Mouse (Mus musculus): ENCODE results near the gene Mef2d. TPM values are rescaled to one million over a fixed set of nuclear protein-coding genes. Genes with fewer than 3 reads are reported as not detected.

Mef2d gene
- total RNA-seq, 1 experiment = 10.4 TPM

DNA sequence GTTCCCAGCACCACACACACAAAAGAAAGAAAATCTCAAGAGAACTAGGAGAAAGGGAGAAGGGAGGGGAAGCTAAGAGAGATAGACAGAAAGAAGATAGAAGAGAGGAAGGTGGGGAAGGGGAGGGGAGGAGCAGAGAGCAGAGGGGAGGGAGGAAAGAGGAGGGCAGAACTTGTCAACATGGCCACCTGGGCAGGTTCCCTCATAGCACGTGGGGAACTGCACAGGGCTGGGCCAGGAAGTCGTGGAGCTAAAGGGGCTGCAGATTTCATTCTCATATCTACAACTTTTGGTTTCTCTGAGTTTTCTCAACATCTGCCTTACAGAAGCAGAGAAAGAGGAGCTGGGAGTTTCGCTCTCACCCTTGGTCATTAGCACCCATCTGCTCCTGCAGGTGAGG, 14.5 kb upstream of the Mef2d start:
- Histone ChIP-seq H3K9ac (ENCODE audit: insufficient read depth, low read depth, low read length, poor library complexity, severe bottlenecking) (no peak overlapping the region), H3K9me3 (ENCODE audit: control insufficient read depth, insufficient read depth, low read depth, low read length) (no peaks in the 10 kb centered on the region), H3K36me3 (ENCODE audit: control insufficient read depth, insufficient read depth, low read length, poor library complexity, severe bottlenecking) (no peaks in the 10 kb centered on the region), H3K4me3 (ENCODE audit: insufficient read depth in 1 of 2, low read depth in 1 of 2, low read length in 2 of 2, poor library complexity in 1 of 2, severe bottlenecking in 1 of 2) (no peak overlapping the region), H3K4me1 (ENCODE audit: control insufficient read depth in 2 of 2, insufficient read depth in 2 of 2, low read length in 2 of 2, poor library complexity in 1 of 2) (peaks cover 0 to 3% of the 10 kb centered on the region in 2 experiments; a peak in 1 of 4 replicates), H3K27ac (ENCODE audit: insufficient read depth, low read depth, low read length, poor library complexity, severe bottlenecking) (no peak overlapping the region)
- in situ Hi-C loops (cut with MboI; ENCODE audit: low sequenced_read_pairs in 2 of 2, unreplicated experiment in 2 of 2) = no loop called here
- TF ChIP-seq CHD2 (IDR thresholded peaks at IDR 0.05; ENCODE audit: low read depth, low read length) = no peak
- no peak for TF ChIP-seq HCFC1 (IDR thresholded peaks at IDR 0.05; ENCODE audit: borderline replicate concordance, insufficient read depth, low read length)
- no peak for TF ChIP-seq ZC3H11A (IDR thresholded peaks at IDR 0.05; ENCODE audit: borderline replicate concordance, low read depth, low read length)
- no peak for TF ChIP-seq MAFK (IDR thresholded peaks at IDR 0.05; ENCODE audit: insufficient read depth, low read depth, low read length)
- TF ChIP-seq ZNF384 (IDR thresholded peaks at IDR 0.05; ENCODE audit: low read depth, low read length) = no peak
- no peak for DNase-seq (ENCODE audit: low read depth, low spot score)

GRCm38 (mm10) chr3:88128056-88128455, 14.1 kb upstream of the Mef2d start:
- no peaks in the 10 kb centered on the region for H3K9me3 ChIP-seq (ENCODE audit: control insufficient read depth, insufficient read depth, low read depth, low read length)
- TF ChIP-seq ZNF384 (IDR thresholded peaks at IDR 0.05; ENCODE audit: low read depth, low read length) (no peak), HCFC1 (IDR thresholded peaks at IDR 0.05; ENCODE audit: borderline replicate concordance, insufficient read depth, low read length) (no peak), ZC3H11A (IDR thresholded peaks at IDR 0.05; ENCODE audit: borderline replicate concordance, low read depth, low read length) (no peak), CHD2 (IDR thresholded peaks at IDR 0.05; ENCODE audit: low read depth, low read length) (no peak), MAFK (IDR thresholded peaks at IDR 0.05; ENCODE audit: insufficient read depth, low read depth, low read length) (no peak)
- no peak overlapping the region for H3K9ac ChIP-seq (ENCODE audit: insufficient read depth, low read depth, low read length, poor library complexity, severe bottlenecking)
- no peaks in the 10 kb centered on the region for H3K36me3 ChIP-seq (ENCODE audit: control insufficient read depth, insufficient read depth, low read length, poor library complexity, severe bottlenecking)
- no peak overlapping the region for H3K27ac ChIP-seq (ENCODE audit: insufficient read depth, low read depth, low read length, poor library complexity, severe bottlenecking)
- H3K4me3 ChIP-seq (ENCODE audit: insufficient read depth in 1 of 2, low read depth in 1 of 2, low read length in 2 of 2, poor library complexity in 1 of 2, severe bottlenecking in 1 of 2) = no peak overlapping the region
- H3K4me1 ChIP-seq (ENCODE audit: control insufficient read depth in 2 of 2, insufficient read depth in 2 of 2, low read length in 2 of 2, poor library complexity in 1 of 2) = peaks cover 0 to 3% of the 10 kb centered on the region in 2 experiments; a peak in 1 of 4 replicates
- DNase-seq (ENCODE audit: low read depth, low spot score) = no peak
- in situ Hi-C loops (cut with MboI; ENCODE audit: low sequenced_read_pairs in 2 of 2, unreplicated experiment in 2 of 2) = no loop called here

GRCm38 (mm10) chr3:88129006-88129405, 13.2 kb upstream of the Mef2d start:
- TF ChIP-seq CHD2 (IDR thresholded peaks at IDR 0.05; ENCODE audit: low read depth, low read length) = no peak
- TF ChIP-seq MAFK (IDR thresholded peaks at IDR 0.05; ENCODE audit: insufficient read depth, low read depth, low read length) = no peak
- no peak for TF ChIP-seq ZC3H11A (IDR thresholded peaks at IDR 0.05; ENCODE audit: borderline replicate concordance, low read depth, low read length)
- TF ChIP-seq ZNF384 (IDR thresholded peaks at IDR 0.05; ENCODE audit: low read depth, low read length) = no peak
- TF ChIP-seq HCFC1 (IDR thresholded peaks at IDR 0.05; ENCODE audit: borderline replicate concordance, insufficient read depth, low read length) = no peak
- H3K9me3 ChIP-seq (ENCODE audit: control insufficient read depth, insufficient read depth, low read depth, low read length) = no peaks in the 10 kb centered on the region
- in situ Hi-C loops (cut with MboI; ENCODE audit: low sequenced_read_pairs in 2 of 2, unreplicated experiment in 2 of 2) = no loop called here

DNA sequence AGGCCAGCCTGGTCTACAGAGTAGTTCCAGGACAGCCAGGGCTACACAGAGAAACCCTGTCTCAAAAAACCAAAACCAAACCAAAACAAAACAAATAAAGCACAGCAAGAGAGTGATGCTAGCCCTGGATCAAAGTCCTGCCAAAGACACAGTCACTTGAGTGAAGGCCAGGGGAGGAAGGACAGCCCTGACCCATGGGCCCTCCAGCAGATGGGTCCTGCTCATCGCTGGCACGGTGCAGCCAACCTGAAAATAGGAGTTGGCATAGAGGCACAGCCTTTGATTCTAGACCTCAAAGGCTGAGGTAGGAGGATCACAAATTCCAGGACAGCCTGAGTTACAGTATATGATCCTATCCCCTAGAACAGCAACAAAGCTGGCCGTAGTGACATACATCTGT, 11.1 kb upstream of the Mef2d start:
- no peak for TF ChIP-seq CHD2 (IDR thresholded peaks at IDR 0.05; ENCODE audit: low read depth, low read length)
- no peak for TF ChIP-seq ZNF384 (IDR thresholded peaks at IDR 0.05; ENCODE audit: low read depth, low read length)
- no peak for TF ChIP-seq MAFK (IDR thresholded peaks at IDR 0.05; ENCODE audit: insufficient read depth, low read depth, low read length)
- no peak for TF ChIP-seq HCFC1 (IDR thresholded peaks at IDR 0.05; ENCODE audit: borderline replicate concordance, insufficient read depth, low read length)
- TF ChIP-seq ZC3H11A (IDR thresholded peaks at IDR 0.05; ENCODE audit: borderline replicate concordance, low read depth, low read length) = no peak
- peaks cover 0 to 4% of the 10 kb centered on the region in 2 experiments; a peak in 1 of 4 replicates for H3K4me1 ChIP-seq (ENCODE audit: control insufficient read depth in 2 of 2, insufficient read depth in 2 of 2, low read length in 2 of 2, poor library complexity in 1 of 2)
- DNase-seq (ENCODE audit: low read depth, low spot score) = no peak
- no peak overlapping the region for H3K4me3 ChIP-seq (ENCODE audit: insufficient read depth in 1 of 2, low read depth in 1 of 2, low read length in 2 of 2, poor library complexity in 1 of 2, severe bottlenecking in 1 of 2)
- H3K9me3 ChIP-seq (ENCODE audit: control insufficient read depth, insufficient read depth, low read depth, low read length) = no peaks in the 10 kb centered on the region
- no peak overlapping the region for H3K9ac ChIP-seq (ENCODE audit: insufficient read depth, low read depth, low read length, poor library complexity, severe bottlenecking)
- in situ Hi-C loops (cut with MboI; ENCODE audit: low sequenced_read_pairs in 2 of 2, unreplicated experiment in 2 of 2) = no loop called here
- H3K27ac ChIP-seq (ENCODE audit: insufficient read depth, low read depth, low read length, poor library complexity, severe bottlenecking) = no peak overlapping the region
- H3K36me3 ChIP-seq (ENCODE audit: control insufficient read depth, insufficient read depth, low read length, poor library complexity, severe bottlenecking) = no peaks in the 10 kb centered on the region

More at GRCm38 (mm10) chr3:88129006-88129405, 13.2 kb upstream of the Mef2d start:
- DNase-seq (ENCODE audit: low read depth, low spot score) = no peak
- Histone ChIP-seq H3K36me3 (ENCODE audit: control insufficient read depth, insufficient read depth, low read length, poor library complexity, severe bottlenecking) (no peaks in the 10 kb centered on the region), H3K4me3 (ENCODE audit: insufficient read depth in 1 of 2, low read depth in 1 of 2, low read length in 2 of 2, poor library complexity in 1 of 2, severe bottlenecking in 1 of 2) (no peak overlapping the region), H3K27ac (ENCODE audit: insufficient read depth, low read depth, low read length, poor library complexity, severe bottlenecking) (no peak overlapping the region), H3K4me1 (ENCODE audit: control insufficient read depth in 2 of 2, insufficient read depth in 2 of 2, low read length in 2 of 2, poor library complexity in 1 of 2) (peaks cover 0 to 3% of the 10 kb centered on the region in 2 experiments; a peak in 1 of 4 replicates), H3K9ac (ENCODE audit: insufficient read depth, low read depth, low read length, poor library complexity, severe bottlenecking) (no peak overlapping the region)
